Mouse (Mus musculus) brain, adult 2 months (tissue): Measurements from ENCODE around the gene Fam122c.
A peak's percentile ranks its signal among the peaks of the same experiment; 100 is the strongest.
"Not testable (repeated sequence)": the region's sequence is repeated elsewhere in the genome, so short reads cannot be mapped to it uniquely, and the experiment has no call there.

Source experiments
- DNase-seq: peaks from one replicate; pipeline ENCODE4 v3.0.0; 2011; ENCODE audit warnings: low read depth, low spot score

The Fam122c gene

GRCm38 (mm10) chrX:53273124-53273523 lies at the start of gene Fam122c:
TSS of gene Fam122c (plus strand) at chrX:53273424.
- no peak for DNase-seq

DNA sequence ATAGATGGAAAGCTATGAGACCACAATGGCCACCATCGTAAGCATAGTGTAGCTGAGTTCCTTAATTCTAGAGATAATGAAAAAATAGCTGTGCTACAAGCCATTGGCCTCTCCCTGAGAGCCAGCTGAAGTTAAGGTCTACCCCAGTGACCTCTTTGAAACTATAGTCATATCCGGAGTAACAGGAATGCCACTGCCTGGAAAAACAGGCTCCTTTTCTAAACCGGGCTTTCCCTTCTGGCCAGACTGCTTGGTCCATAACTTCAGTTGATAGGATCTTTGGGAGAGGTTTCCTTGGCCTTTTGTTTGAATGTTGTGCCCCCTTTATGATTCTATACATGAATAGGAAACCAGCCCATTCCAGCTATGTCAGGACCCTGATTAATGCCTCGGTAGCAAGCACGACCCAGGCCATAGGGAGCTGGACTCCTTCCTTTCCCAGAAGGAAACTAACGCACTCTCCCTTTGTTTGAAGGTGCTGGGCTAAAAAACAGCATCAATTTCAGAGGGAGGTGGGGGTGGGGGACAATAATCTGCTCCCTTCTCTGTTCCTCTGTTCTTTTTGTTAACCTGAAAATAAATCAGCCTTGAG lies 48.8 kb upstream of the Fam122c start:
- no peak for DNase-seq

DNA sequence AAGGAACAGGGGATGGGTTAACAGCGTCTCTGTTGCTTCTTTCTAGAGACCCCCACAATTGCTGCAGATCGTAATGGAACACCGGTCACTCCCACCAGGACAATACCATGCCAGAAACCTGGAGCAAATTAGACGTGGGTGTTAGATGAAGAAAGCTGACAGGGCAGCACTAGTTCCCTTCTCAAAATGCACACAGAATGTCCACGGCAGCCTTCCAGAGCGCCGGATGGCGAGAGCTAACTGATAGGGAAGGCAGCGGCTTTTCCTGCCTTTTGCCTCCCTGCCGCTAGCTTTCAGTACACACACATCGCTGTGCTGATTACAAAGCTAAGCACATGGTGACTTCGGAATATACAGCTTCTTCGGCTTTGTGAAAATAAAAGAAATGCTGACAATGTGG lies 41.3 kb upstream of the Fam122c start:
- peak; percentile 15 for DNase-seq

- no peak for DNase-seq
These were observed 39.5 kb upstream of the Fam122c start for GRCm38 (mm10) chrX:53233689-53234088.

GRCm38 (mm10) chrX:53236404-53236803 lies 36.8 kb upstream of the Fam122c start:
- DNase-seq: no peak

DNA sequence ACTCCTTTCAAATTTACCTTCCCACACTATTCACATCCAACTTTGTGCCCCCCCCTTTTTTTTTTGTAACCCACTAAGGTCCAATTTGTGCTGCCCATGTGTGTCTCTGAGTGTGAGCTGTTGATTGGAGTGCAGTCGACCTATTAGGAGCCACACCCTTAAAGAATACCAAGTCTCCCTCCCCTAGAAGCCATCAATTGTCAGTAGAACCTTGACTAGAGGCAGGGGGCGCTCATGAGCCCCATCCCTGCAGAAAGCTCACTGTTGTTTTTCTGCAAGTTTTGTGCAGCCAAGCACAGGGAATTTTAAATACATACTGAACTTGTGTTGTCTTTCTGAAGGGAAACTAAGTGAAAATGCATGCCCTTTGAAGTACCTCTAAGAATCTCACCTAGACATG lies 35.3 kb upstream of the Fam122c start:
- DNase-seq: no peak

DNA sequence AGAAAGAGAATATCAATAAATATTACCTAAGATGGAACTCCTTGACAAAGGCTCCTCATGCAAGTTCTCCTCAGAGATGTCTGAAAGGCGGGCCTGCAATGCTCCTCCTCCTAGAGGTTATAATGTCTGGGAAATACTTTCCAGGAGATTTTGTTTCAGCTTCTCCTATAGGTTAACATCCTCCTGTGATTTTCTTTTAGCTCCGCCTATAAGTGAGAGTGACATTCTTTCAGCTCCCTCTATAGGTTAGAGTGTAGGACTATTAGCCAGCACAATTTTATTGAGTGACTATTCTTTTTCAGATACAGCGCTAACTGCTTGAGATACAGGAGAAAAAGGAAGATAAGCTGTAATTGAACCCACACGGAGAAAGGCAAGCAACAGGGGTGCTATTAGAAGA lies 33.2 kb upstream of the Fam122c start, which contains the start of gene Plac1:
Plac1 (minus strand) TSS at position 101 of the 400 bp plus-strand sequence.
- DNase-seq: no peak

DNA sequence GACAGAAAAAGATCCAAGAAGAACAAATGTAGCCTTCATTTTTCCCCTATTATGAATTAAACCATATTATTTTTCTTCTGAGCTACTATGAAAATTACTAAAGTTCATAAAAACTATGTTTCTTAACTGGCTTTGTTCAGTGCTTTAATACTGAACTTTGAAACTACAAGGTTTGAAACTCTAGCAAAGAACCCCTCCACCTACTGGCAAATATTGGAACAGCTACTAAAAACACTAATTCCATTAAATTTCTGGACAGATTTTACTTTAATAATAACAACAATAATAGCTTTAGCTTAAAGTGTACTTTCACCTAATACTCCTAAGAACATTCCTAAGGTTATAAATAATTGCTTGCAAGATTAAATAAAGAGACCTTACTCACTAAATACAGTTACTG lies 18.0 kb upstream of the Fam122c start:
- DNase-seq: no peak

- no peak for DNase-seq
These were observed 7.0 kb upstream of the Fam122c start for GRCm38 (mm10) chrX:53266186-53266585.

- peak; percentile 58 for DNase-seq
These were observed 4.4 kb upstream of the Fam122c start for GRCm38 (mm10) chrX:53268856-53269255.

DNA sequence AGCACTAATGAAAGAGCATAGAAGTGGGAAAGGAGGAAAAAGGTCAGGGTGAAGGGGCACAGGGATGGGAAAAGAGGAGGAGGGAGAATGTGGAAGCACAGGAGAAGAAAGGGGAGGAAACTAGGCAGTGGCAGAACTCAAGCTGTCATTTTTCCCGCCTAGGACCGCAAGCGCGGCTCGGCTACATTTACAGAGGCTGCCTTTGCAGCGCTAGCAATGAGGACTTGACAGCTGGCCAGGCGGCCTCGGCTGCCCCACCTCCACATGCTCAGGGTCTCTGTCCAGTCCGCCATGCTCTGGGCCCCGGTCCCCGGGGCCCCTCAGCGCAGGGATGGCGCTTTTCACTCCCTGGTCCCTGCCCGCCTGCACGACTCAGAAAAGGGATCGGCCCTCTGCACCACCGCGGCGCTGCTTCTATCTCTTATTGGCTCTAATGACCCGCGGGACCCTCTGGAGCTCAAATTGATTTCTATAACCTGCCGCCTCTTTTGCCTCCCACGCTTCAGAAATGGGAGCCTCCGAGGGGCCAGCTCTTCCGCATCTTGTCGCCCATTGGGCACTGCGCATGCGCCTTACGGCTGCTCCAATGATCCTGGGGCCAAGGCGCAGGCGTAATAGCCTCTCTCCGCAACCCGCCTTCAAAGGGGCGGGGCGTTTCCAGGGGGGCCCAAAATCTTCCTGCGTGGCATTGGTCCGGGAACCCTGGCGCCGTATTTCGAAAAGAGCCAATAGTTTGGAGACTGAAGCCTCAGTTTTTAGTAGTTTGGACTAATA lies 3.7 kb upstream of the Fam122c start, which contains the start of gene Fam122b:
Fam122b (minus strand) TSS at position 517 of the 774 bp plus-strand sequence.
- DNase-seq: peak; percentile 94

DNA sequence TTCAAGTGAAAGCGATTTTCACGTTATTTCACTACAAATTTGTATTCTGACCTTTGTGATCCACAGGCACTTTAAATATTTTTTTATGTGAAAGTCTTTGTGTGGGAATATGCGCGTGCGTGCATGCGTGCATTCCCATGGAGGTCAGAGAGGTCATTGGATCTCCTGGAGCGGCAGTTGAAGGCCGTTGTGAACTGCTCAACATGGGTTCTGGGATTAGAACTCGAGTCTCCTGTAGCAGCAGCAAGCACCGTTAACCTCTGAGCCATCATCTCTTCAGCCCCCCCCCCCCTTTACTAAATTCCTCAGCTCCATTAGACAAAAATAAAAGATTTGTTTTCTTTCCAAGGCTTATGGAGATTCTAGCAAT lies 3.2 kb upstream of the Fam122c start:
- no peak for DNase-seq

DNA sequence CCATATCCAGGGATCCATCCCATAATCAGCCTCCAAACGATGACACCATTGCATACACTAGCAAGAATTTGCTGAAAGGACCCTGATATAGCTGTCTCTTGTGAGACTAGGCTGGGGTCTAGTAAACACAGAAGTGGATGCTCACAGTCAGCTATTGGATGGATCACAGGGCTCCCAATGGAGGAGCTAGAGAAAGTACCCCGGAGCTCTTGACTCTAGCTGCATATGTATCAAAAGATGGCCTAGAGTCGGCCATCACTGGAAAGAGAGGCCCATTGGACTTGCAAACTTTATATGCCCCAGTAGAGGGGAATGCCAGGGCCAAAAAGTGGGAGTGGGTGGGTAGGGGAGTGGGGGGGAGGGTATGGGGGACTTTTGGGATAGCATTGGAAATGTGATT lies 1.6 kb upstream of the Fam122c start:
- not testable (repeated sequence) for DNase-seq

DNA sequence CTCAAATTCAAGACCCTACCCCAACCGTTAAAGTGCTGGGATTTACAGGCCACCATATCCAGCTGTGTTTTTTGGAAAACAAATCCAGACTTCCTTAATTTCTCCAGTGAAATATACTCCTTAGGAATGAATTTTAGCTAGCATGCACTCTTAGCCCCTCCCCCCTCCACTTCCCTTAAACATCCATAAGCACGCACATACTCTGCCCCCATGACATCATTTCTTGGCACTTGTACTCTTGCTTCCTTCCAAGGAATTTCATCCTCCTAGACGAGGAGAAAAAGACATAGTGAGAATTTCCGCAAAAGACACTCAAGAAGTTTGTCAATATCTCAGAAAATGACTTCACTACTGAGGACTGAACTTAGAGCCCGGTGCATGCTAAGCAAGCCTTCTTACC lies 14.7 kb downstream of the Fam122c start:
- no peak for DNase-seq

GRCm38 (mm10) chrX:53320564-53320963 lies 47.3 kb downstream of the Fam122c start:
- DNase-seq: no peak

DNA sequence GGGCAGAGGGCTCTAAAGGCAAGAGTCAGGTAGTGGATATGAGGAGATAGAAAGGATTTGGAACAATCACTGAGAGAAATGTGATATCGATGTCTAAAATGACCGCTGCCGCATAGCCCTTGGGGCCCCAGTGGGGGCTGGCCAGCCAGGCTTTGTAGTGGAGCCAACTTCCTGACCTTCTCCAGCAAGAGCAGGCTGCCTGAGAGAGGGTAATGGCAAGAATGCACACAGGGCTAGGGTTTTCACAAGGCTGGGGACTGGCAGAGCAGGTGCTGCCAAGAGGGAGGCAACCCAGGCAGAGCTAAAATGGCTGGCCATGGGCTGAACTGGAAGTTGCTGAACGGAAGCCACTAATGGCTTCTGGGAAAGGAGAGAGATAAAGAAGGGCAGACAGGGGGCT lies 47.9 kb downstream of the Fam122c start:
- DNase-seq: no peak

DNA sequence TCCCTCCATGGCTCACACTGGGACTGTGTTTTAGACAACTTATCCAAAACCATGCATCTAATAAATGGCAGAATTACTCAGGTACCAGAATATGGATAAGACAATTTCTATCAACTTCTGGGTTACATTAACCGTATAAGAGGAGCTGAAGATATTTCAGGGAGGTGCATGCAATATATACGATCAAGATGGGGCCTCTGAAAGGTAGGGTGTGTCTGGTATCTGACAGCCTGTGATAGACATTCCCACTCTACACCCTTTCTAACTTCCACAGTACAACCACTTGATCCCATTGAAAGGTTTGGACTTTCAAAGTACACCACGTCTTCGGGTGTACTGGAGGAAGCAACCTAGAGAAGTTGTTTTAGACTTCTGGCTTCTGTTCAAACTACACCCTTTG lies 57.2 kb downstream of the Fam122c start:
- no peak for DNase-seq

DNA sequence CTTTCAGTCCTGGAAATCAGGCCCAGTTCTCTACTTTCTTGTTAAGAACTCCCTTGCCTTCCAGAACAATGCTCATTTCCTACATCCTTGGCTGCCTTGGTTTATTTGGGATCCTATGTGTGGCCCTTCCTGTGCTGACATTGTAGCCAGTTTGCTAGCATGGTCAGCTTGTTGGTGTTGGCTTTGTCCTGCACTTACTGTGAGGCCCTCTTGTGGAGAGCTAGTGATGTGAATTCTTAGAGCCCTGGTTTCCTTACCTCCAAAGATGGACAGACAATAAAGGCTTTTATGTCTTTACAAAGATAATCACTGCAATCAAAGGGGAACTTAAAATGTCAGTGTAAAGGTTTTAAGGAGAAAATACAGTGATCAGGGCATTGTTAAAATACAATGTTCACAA lies 64.1 kb downstream of the Fam122c start:
- DNase-seq: peak; percentile 3

DNA sequence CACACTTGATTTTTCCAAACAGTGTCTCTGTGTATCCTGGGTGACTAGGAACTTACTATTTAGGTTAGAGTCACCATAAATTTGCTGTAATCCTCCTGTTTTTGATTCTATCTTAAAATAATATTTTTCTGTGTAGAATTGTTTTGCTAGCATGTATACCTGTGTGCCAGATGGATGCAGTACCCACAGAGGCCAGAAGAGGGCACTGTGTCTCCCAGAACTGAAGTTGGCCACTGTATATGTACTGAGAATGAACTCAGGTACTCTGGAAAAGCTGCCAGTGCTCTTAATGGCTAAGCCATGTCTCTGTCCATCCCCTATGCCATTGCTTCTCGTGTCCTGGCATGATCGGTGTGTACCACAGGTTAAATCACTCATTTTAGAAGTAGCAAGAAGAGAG lies 68.3 kb downstream of the Fam122c start:
- DNase-seq: peak; percentile 40

DNA sequence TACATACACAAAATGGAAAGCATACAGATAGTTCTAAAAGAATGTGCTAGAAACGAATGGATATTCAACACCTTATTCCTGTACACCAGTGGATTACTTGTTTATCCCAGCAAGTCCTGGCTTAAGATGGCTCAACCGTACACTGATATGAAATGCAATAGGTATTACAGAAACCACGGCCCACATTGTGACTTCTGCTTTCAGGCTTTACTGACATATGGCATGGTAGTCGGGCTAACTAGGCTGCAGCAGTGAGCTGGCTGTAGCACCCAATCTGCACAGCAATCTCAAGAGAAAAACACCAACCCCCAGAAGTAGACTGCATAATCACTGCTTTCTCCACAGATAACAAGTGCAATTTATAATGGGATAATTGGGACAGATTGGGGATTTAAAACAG lies 75.2 kb downstream of the Fam122c start:
- DNase-seq: peak; percentile 3

- DNase-seq: no peak
These were observed 91.6 kb downstream of the Fam122c start for GRCm38 (mm10) chrX:53364668-53365383.

GRCm38 (mm10) chrX:53369534-53370365 lies 96.5 kb downstream of the Fam122c start:
- DNase-seq: peak; percentile 41
